Mouse (Mus musculus) layer of hippocampus, adult 8-10 months (tissue): ENCODE data around the gene Cers5. TPM values are rescaled to one million over a fixed set of nuclear protein-coding genes. Genes with fewer than 3 reads are reported as not detected.
"Not testable (repeated sequence)": the region's sequence is repeated elsewhere in the genome, so short reads cannot be mapped to it uniquely, and the experiment has no call there.

ENCODE experiments used
- DNase-seq, 2 experiments: peaks; one replicate each; pipeline ENCODE4 v3.0.0; 2022; ENCODE audit warnings: low spot score in 2 of 2
- total RNA-seq, 4 experiments: library from RNA; stranded (reverse); gene quantifications; 2 replicates each; pipeline ENCODE4 v1.2.4; 2022

Gene Cers5
- total RNA-seq, 4 experiments from 2014 or later: 24.9 to 34.7 (median 31.4) TPM

GRCm38 (mm10) chr15:99790464-99790863 is 17.8 kb upstream of the Cers5 start:
- DNase-seq: no peak

- no peak for DNase-seq
Observed at GRCm38 (mm10) chr15:99787625-99788120, 15.0 kb upstream of the Cers5 start.

- no peak for DNase-seq
Observed at GRCm38 (mm10) chr15:99778677-99779335, 6.1 kb upstream of the Cers5 start.

GRCm38 (mm10) chr15:99778148-99778547 is 5.5 kb upstream of the Cers5 start:
- DNase-seq: no peak

GRCm38 (mm10) chr15:99772925-99773324 is 240 bp upstream of the Cers5 start:
- no peak for DNase-seq

- peak; percentile 76 to 78 for DNase-seq
Observed at GRCm38 (mm10) chr15:99772277-99772880, 306 bp downstream of the Cers5 start.

- peak in 1 of 2 experiments; percentile 19 for DNase-seq
Observed at GRCm38 (mm10) chr15:99771601-99772276, 946 bp downstream of the Cers5 start.

GRCm38 (mm10) chr15:99771004-99771500 is 1.6 kb downstream of the Cers5 start:
- no peak for DNase-seq

- DNase-seq: no peak
Observed at GRCm38 (mm10) chr15:99768761-99769160, 3.9 kb downstream of the Cers5 start.

GRCm38 (mm10) chr15:99767467-99767866 is 5.2 kb downstream of the Cers5 start:
- no peak for DNase-seq

- DNase-seq: peak in 1 of 2 experiments; percentile 30
Observed at GRCm38 (mm10) chr15:99754204-99754603, 18.5 kb downstream of the Cers5 start.

- no peak for DNase-seq
Observed at GRCm38 (mm10) chr15:99740229-99740628, 32.5 kb downstream of the Cers5 start.

- no peak for DNase-seq
Observed at GRCm38 (mm10) chr15:99736675-99737074, 36.0 kb downstream of the Cers5 start.

- peak; percentile 100 for DNase-seq
Observed at GRCm38 (mm10) chr15:99735631-99736030, 37.1 kb downstream of the Cers5 start.

- no peak for DNase-seq
Observed at GRCm38 (mm10) chr15:99733186-99733585, 39.5 kb downstream of the Cers5 start.

GRCm38 (mm10) chr15:99731678-99732077 is 41.0 kb downstream of the Cers5 start:
- no peak for DNase-seq

- DNase-seq: no peak
Observed at GRCm38 (mm10) chr15:99731167-99731566, 41.5 kb downstream of the Cers5 start.

- DNase-seq: no peak
Observed at GRCm38 (mm10) chr15:99729056-99729783, 43.5 kb downstream of the Cers5 start.

GRCm38 (mm10) chr15:99728211-99728610 is 44.5 kb downstream of the Cers5 start:
- no peak for DNase-seq

GRCm38 (mm10) chr15:99727525-99727924 is 45.2 kb downstream of the Cers5 start:
- no peak for DNase-seq

GRCm38 (mm10) chr15:99727039-99727438 is 45.6 kb downstream of the Cers5 start:
- DNase-seq: not testable (repeated sequence)
